Comparison of ENCODE assay signal across 7 mouse cellular contexts in the genomic region with DNA sequence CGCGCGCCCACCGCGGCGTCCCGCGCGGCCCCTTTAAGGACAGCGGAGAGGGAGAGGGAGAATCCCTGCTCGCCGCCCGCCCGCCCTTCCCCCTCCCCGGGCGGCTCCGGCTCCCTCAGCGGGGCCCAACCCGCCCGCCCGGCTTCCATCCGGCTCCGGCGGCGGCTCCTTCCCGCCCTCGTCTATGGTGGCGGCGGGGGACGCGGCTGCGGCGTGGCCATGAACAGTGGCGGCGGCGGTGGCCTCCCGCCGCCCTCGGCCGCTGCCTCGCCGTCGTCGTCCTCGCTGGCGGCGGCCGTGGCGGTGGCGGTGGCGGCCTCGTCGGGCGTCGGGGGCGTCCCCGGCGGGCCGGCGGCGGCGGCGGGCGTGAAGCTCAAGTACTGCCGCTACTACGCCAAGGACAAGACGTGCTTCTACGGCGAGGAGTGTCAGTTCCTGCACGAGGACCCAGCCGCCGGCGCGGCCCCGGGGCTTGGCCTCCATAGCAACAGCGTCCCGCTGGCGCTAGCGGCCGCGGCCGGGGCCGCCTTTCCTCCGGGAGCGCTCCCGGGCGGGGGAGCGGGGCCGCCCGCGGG. TPM values are rescaled to one million over a fixed set of nuclear protein-coding genes. Genes with fewer than 3 reads are reported as not detected.
DNase-seq lines count a peak whose midpoint lies in the region; ATAC-seq and TF ChIP-seq lines count a peak whose summit lies in the region.

No protein-coding gene starts in this region.

- H3K27ac ChIP-seq in embryonic facial prominence, embryonic 14.5 days (replicated peaks; ENCODE audit: low read depth, low read length), result peak overlapping the region; percentile 98
- H3K27ac ChIP-seq in heart, postnatal 0 days (ENCODE audit: low read depth), result peak overlapping the region; percentile 99

- H3K27me3 ChIP-seq in embryonic facial prominence, embryonic 14.5 days (replicated peaks; ENCODE audit: control insufficient read depth, insufficient read depth, low read length), result no peaks in the 10 kb centered on the region
- H3K27me3 ChIP-seq in heart, postnatal 0 days (ENCODE audit: control insufficient read depth, insufficient read depth, low read length), result no peaks in the 10 kb centered on the region

- peak overlapping the region; percentile 99 for H3K4me3 ChIP-seq in embryonic facial prominence, embryonic 14.5 days (ENCODE audit: low read depth, low read length)
- H3K4me3 ChIP-seq in heart, postnatal 0 days (ENCODE audit: low read depth, low read length), result peak overlapping the region; percentile 99

- TF ChIP-seq EP300 in heart, postnatal 0 days (IDR thresholded peaks at IDR 0.05; ENCODE audit: low read depth), result no peak

- no peaks in the 10 kb centered on the region for H3K36me3 ChIP-seq in embryonic facial prominence, embryonic 14.5 days (ENCODE audit: control insufficient read depth, insufficient read depth, low read length)
- H3K36me3 ChIP-seq in heart, postnatal 0 days (replicated peaks; ENCODE audit: control insufficient read depth, insufficient read depth, low read length), result no peaks in the 10 kb centered on the region

- peaks cover 17% of the 10 kb centered on the region for H3K4me1 ChIP-seq in embryonic facial prominence, embryonic 14.5 days (ENCODE audit: control insufficient read depth, insufficient read depth, low read length)
- H3K4me1 ChIP-seq in heart, postnatal 0 days (ENCODE audit: control insufficient read depth, insufficient read depth), result peaks cover 29% of the 10 kb centered on the region

- H3K9me3 ChIP-seq in embryonic facial prominence, embryonic 14.5 days (ENCODE audit: control insufficient read depth, low read length), result no peaks in the 10 kb centered on the region
- H3K9me3 ChIP-seq in heart, postnatal 0 days (replicated peaks; ENCODE audit: control insufficient read depth, low read length), result no peaks in the 10 kb centered on the region

- WGBS in embryonic facial prominence, embryonic 14.5 days, result 1% methylated on average over 14 of the region's 91 CpGs
- under 1% methylated on average over 30 of the region's 91 CpGs for WGBS in heart, postnatal 0 days

- H3K4me2 ChIP-seq in embryonic facial prominence, embryonic 14.5 days (ENCODE audit: low read depth, low read length), result peak overlapping the region; percentile 71
- H3K4me2 ChIP-seq in heart, postnatal 0 days (ENCODE audit: low read depth, low read length), result peak overlapping the region; percentile 82

- no peak for TF ChIP-seq CTCF in heart, postnatal 0 days (IDR thresholded peaks at IDR 0.05; ENCODE audit: low read depth)

- ATAC-seq in embryonic facial prominence, embryonic 14.5 days (ENCODE audit: low read depth), result peak; percentile 85
- peak; percentile 84 for ATAC-seq in heart, postnatal 0 days (ENCODE audit: insufficient read depth, low read depth)

- DNase-seq in CD8-positive naive resting alpha-beta T cell, adult 2 months (ENCODE audit: low read depth in 2 of 2, low spot score in 2 of 2), result peak; percentile 31 to 36
- DNase-seq in R1 (ENCODE audit: low read depth, low spot score), result peak; percentile 37
- DNase-seq in embryonic facial prominence, embryonic 14.5 days (ENCODE audit: low spot score), result peak; percentile 23
- peak; percentile 73 for DNase-seq in heart, postnatal 0 days (ENCODE audit: low spot score)
- peak; percentile 41 to 58 for DNase-seq in layer of hippocampus, postnatal 10 days (ENCODE audit: low spot score in 2 of 2)
- peak; percentile 26 for DNase-seq in lung, postnatal 25 days (ENCODE audit: low spot score)
- DNase-seq in right cerebral cortex, postnatal 10 days (ENCODE audit: low spot score in 2 of 2), result peak; percentile 46 to 56

- peak overlapping the region; percentile 98 for H3K9ac ChIP-seq in embryonic facial prominence, embryonic 14.5 days (ENCODE audit: low read depth, low read length)
- peak overlapping the region; percentile 98 for H3K9ac ChIP-seq in heart, postnatal 0 days (replicated peaks; ENCODE audit: low read depth, low read length)

RNA-seq across cellular contexts. Expression of a gene that starts 0.5 kb away (rescaled TPM):
- 57.5 and 60.1 TPM in 2 replicates for polyA plus RNA-seq in embryonic facial prominence, embryonic 14.5 days (2014; fragmentation: Nextera tagmentation; extraction: Ambion mirVana)
- total RNA-seq in heart, postnatal 0 days (2014; rRNA removed; ENCODE audit: low replicate concordance), result 63.9 and 66.0 TPM in 2 replicates
- polyA plus RNA-seq in heart, postnatal 0 days (2015; fragmentation: Nextera tagmentation; extraction: Ambion mirVana), result 28.0 and 28.4 TPM in 2 replicates
- total RNA-seq in layer of hippocampus, postnatal 10 days (2021), result 10 to 100 TPM; 86.9 to 89.7 TPM

RNA-seq across cellular contexts. Expression of a gene that starts 30.2 kb away (rescaled TPM):
- 0.35 and 0.45 TPM in 2 replicates for polyA plus RNA-seq in embryonic facial prominence, embryonic 14.5 days (2014; fragmentation: Nextera tagmentation; extraction: Ambion mirVana)
- total RNA-seq in heart, postnatal 0 days (2014; rRNA removed; ENCODE audit: low replicate concordance), result not detected in 2 replicates
- 0.05 TPM in 1 of 2 replicates, not detected in the other for polyA plus RNA-seq in heart, postnatal 0 days (2015; fragmentation: Nextera tagmentation; extraction: Ambion mirVana)
- 1 to 10 TPM; 4.8 to 5.2 TPM for total RNA-seq in layer of hippocampus, postnatal 10 days (2021)

Comparison
In these comparisons a context has a peak if more than half of its experiments do, and no peak if none do; other contexts are left out.
1. Peak in every context shown above with its lines: DNase-seq, ATAC-seq, H3K4me3 ChIP-seq and H3K27ac ChIP-seq.
2. DNase-seq: peak in every context shown above with its lines; median percentile 73 in heart, postnatal 0 days; 51 in right cerebral cortex, postnatal 10 days; 50 in layer of hippocampus, postnatal 10 days; 37 in R1; 34 in CD8-positive naive resting alpha-beta T cell, adult 2 months; 26 in lung, postnatal 25 days; 23 in embryonic facial prominence, embryonic 14.5 days.